Mouse (Mus musculus) heart, adult 2 months (tissue): ENCODE data around the gene Fam171a2.

Experiments
- CTCF ChIP-seq: fragments of 200-600 bp; IDR thresholded peaks from 2 replicates; pipeline ENCODE4 v1.8.1; 2022; ENCODE audit warnings: antibody characterized with exemption, mild to moderate bottlenecking, moderate library complexity
- EP300 ChIP-seq: fragments of 200-500 bp; IDR thresholded peaks from 2 replicates; pipeline ENCODE4 v1.6.1; 2011; ENCODE audit warnings: low read depth, low read length, control low read depth; ENCODE audit not compliant: insufficient read depth
- POLR2A ChIP-seq: fragments of 200-500 bp; IDR thresholded peaks from 2 replicates; pipeline ENCODE4 v1.6.1; 2011; ENCODE audit warnings: mild to moderate bottlenecking, low read depth, low read length, control low read depth; ENCODE audit not compliant: insufficient read depth

DNA sequence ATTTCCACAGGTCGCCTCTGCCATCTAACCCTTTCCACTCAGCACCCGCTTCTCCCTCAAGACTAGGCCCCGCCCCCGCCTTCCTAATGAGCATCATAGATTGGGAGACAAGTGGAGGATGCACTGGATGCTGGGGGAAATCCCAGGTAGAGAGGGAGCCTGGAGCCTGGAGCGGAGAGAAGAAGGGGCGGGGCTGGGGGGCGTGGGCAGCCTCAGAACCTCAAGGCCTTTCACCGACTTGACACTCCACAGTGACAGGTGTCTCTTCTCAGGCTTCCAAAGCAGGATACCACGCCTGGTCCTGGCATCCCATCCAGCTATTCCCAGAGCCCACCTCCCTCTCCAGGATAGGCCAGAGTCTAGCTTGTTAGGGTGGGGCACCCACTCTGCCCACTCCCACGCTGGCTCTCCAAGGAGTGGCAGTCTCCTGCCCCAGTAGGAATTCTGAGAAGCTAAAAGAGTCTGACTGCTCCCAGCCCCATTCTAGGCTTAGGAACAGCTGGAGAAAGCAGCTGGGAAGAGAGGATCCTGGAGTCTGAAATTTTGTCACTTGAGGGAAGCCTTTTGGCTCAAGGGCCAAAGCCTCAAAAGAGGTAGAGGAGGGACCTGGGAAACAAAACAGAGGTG is 2.1 kb downstream of the Fam171a2 start:
- TF ChIP-seq CTCF (no peak), POLR2A (no peak), EP300 (no peak)
